Mouse (Mus musculus) liver, embryonic 15.5 days (tissue): Measurements from ENCODE around the gene Slc25a11. TPM values are rescaled to one million over a fixed set of nuclear protein-coding genes. Genes with fewer than 3 reads are reported as not detected.

Experiments used
- ATAC-seq: fragments of 200-750 bp; cut with Nextera tagmentation; 2 replicates; pipeline ENCODE4 v1.8.0; 2017; ENCODE audit warnings: moderate number of reproducible peaks, mild to moderate bottlenecking, moderate library complexity; ENCODE audit not compliant: insufficient read depth
- H3K27ac ChIP-seq: fragments of 300-500 bp; sonication (generic); replicated peaks from 2 replicates; pipeline ENCODE4 v1.5.1; 2015; ENCODE audit warnings: mild to moderate bottlenecking, inconsistent platforms
- H3K27me3 ChIP-seq: fragments of 300-500 bp; sonication (generic); 2 replicates; pipeline ENCODE4 v1.6.1; 2015; ENCODE audit warnings: mild to moderate bottlenecking, inconsistent platforms
- H3K36me3 ChIP-seq: fragments of 300-500 bp; sonication (generic); replicated peaks from 2 replicates; pipeline ENCODE4 v1.6.1; 2015; ENCODE audit warnings: moderate library complexity, mild to moderate bottlenecking, inconsistent platforms
- H3K4me1 ChIP-seq: fragments of 300-500 bp; sonication (generic); replicated peaks from 2 replicates; pipeline ENCODE4 v1.6.1; 2015; ENCODE audit warnings: inconsistent platforms
- H3K4me2 ChIP-seq: fragments of 300-500 bp; sonication (generic); 2 replicates; pipeline ENCODE4 v1.6.1; 2015; ENCODE audit warnings: moderate library complexity, mild to moderate bottlenecking, inconsistent platforms
- H3K4me3 ChIP-seq: fragments of 300-500 bp; sonication (generic); replicated peaks from 2 replicates; pipeline ENCODE4 v1.5.1; 2015; ENCODE audit warnings: mild to moderate bottlenecking, inconsistent platforms
- H3K9ac ChIP-seq: fragments of 300-500 bp; sonication (generic); 2 replicates; pipeline ENCODE4 v1.6.1; 2015; ENCODE audit warnings: moderate library complexity, mild to moderate bottlenecking, inconsistent platforms
- H3K9me3 ChIP-seq: fragments of 300-500 bp; sonication (generic); replicated peaks from 2 replicates; pipeline ENCODE4 v1.6.1; 2016; ENCODE audit warnings: inconsistent platforms
- WGBS: fragments of 180-500 bp; shearing (Covaris S2); methylation state at CpG from one replicate; pipeline ENCODE4 v1.1.7; 2015; ENCODE audit warnings: mixed read lengths; ENCODE audit not compliant: insufficient replicate concordance; 5-methylcytosine and 5-hydroxymethylcytosine counted together
- polyA plus RNA-seq: library from polyadenylated mRNA; unstranded; fragments of >200 nt; fragmentation: Nextera tagmentation; extraction: Ambion mirVana; gene quantifications from 2 replicates; pipeline ENCODE4 v1.2.1, GENCODE M21; 2015

Gene Slc25a11
- 70.3 and 79.4 TPM in 2 replicates for polyA plus RNA-seq

DNA sequence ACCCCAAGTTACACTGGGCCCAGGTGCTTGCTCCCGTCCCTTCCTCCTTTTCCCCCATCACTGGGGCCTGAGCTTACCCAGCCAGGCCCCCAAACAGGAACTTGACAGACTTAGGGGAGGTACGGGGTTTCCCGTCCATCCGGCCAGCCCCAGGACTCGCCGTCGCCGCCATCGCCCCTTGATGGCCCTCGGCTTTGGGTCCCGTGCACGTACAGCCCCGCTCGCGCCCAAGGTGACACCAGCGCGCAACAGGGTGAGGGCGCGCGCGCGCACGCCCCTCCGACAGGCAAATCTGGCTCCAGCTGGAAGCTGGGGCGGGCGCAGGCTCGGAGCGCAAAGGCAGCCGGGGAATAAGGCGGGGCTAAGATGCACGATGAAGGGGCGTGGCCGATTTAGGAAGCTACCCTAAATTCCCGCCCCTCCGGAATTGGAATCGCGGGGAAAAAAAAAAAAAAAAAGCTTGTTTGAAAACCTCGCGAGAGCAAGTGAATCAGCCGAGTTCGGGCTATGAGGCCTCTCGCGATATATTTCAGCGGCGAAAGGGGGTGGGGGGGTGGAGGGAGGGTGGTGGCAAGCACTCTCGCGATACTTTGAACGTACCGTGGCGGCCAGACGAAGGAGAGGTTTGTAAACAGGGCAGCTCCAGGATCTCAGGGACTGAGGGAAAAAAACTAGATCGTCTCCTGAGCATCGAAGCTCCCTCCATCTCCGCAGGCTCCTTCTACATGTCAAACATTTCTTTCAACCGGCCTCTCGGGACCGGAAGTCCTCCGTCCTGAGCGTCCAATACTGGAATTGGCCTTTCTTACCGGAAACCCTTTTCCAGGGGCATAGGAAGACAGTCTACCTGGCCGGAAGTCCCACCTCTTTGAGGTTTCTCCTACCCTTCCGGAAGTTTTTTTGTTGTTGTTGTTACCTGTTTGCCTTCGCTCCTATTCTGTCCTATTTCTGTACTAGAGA is at the start of gene Slc25a11, which contains the start of gene Rnf167:
Slc25a11 (minus strand) TSS at position 789 of the 960 bp plus-strand sequence.
Rnf167 (plus strand) TSS at position 545 of the 960 bp plus-strand sequence.
- Histone ChIP-seq H3K36me3 (peaks cover 56% of the 10 kb centered on the region), H3K27ac (peak within 1 kb of the TSS; percentile 99), H3K4me1 (peaks cover 63% of the 10 kb centered on the region), H3K4me3 (peak within 1 kb of the TSS; percentile 82), H3K27me3 (no peaks in the 10 kb centered on the region), H3K9me3 (no peaks in the 10 kb centered on the region), H3K4me2 (peak within 1 kb of the TSS; percentile 99), H3K9ac (peak within 1 kb of the TSS; percentile 91)
- peak; percentile 82 for ATAC-seq
- under 1% methylated on average over 63 of the region's 63 CpGs for WGBS

DNA sequence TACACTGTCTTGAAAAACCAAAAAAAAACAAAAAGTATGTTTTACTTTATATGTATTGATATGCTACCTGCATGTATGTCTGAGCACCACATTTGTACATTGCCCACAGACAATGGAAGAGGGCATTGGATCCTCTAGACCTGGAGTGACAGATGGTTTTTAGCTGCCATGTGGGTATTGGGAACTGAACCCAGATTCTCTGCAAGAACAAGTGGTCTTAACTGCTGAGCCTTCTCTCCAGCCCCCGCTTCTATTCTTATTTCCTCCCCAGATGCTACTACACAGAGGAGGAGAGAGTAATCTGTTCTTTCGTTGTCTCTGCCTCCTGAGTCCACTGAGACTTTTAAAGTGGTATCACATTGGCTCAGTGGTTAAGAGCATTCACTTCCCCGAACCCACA is 46.2 kb upstream of the Slc25a11 start:
- WGBS = 43% methylated on average over 3 of the region's 3 CpGs

DNA sequence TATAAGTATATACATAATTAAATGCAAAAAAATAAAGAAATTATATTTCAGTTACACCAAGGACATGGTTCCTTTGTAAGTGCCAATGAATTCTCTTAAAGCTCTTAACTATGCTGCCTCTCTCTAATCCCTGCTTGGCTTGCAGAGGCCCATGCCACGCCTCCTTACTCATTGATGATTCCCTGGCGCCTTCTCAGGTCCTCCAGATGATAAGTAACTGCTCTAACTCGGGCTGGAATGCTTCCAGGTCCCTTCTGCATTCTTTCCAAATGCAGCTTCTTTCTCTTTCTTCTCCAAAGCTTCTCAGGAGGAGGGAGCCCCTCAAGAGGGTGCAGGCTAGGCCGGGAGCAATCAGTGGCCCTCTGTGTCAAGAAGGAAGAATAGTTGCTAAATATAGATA is 42.3 kb upstream of the Slc25a11 start:
- Histone ChIP-seq H3K4me1 (peaks cover 27% of the 10 kb centered on the region), H3K9me3 (no peaks in the 10 kb centered on the region), H3K9ac (no peak overlapping the region), H3K4me2 (no peak overlapping the region), H3K27ac (no peak overlapping the region), H3K36me3 (no peaks in the 10 kb centered on the region), H3K27me3 (0 out of 2 replicates have a peak, but pooled peaks cover 13% of the 10 kb centered on the region), H3K4me3 (no peak overlapping the region)
- WGBS = 49% methylated on average over 4 of the region's 4 CpGs
- ATAC-seq = no peak

More for the DNA sequence above, 46.2 kb upstream of the Slc25a11 start:
- Histone ChIP-seq H3K4me2 (no peak overlapping the region), H3K4me3 (no peak overlapping the region), H3K36me3 (no peaks in the 10 kb centered on the region), H3K4me1 (0 out of 2 replicates have a peak, but pooled peaks cover 5% of the 10 kb centered on the region), H3K27me3 (peaks cover 35% of the 10 kb centered on the region), H3K27ac (no peak overlapping the region), H3K9ac (no peak overlapping the region), H3K9me3 (no peaks in the 10 kb centered on the region)
- ATAC-seq = no peak

DNA sequence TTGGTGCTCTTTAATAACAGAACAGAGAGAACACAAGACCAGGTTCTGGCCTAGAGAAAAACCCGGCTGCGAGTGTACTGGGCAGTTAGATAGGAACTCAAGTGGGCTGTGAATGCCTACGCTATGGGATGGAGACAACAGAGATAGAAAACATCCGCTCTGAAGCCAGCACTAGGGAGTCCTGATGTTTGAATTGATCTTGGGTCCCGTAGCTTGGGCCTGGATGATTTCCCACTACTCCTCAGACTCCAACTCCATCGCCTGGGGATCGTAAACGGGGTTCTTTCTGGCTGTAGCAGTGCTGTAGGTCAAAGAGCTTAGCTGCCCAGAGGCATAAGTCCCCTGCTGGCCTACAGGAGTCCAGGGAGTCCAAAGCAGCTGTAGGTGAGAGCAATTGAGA is 41.1 kb upstream of the Slc25a11 start:
- no peaks in the 10 kb centered on the region for H3K9me3 ChIP-seq
- 0 out of 2 replicates have a peak, but pooled peaks cover 1% of the 10 kb centered on the region for H3K36me3 ChIP-seq
- WGBS = 30% methylated on average over 8 of the region's 8 CpGs
- peak overlapping the region; percentile 76 for H3K27ac ChIP-seq
- H3K27me3 ChIP-seq = 0 out of 2 replicates have a peak, but pooled peaks cover 13% of the 10 kb centered on the region
- H3K4me1 ChIP-seq = peaks cover 27% of the 10 kb centered on the region
- H3K4me2 ChIP-seq = peak overlapping the region; percentile 89
- H3K4me3 ChIP-seq = peak overlapping the region; percentile 74
- ATAC-seq = no peak
- peak overlapping the region; percentile 76; the same call in 1 of the 2 replicates for H3K9ac ChIP-seq

DNA sequence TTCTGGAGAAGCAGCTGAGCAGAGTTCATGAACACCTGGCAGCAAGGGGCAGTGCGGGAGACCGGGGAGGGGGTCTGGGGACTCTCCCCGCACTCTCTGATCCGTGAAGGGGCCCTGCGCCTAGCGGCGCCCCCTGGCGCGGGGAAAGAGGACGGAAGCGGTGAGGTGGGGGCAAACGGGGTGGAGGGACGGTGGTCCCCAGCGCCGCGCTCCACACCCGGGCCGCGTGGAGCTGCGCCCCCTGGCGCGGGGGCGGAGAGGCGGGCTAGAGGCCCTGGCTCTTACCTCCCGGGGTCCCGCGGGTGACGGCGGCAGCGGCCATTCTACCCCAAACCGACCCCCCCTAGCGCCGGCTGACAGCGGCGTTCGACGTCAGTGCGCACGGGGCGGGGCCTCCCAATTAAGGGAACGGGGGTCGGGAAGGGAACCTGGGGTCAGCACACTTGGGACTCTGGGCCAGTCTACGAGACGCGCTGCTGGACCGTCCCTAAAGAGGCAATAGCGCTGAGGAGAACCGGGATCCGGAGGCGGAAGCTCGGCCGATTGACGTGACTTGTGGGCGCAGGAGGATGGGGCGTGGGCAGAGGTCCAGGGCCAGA is 40.4 kb upstream of the Slc25a11 start, which contains the start of gene Camta2:
Camta2 (minus strand) TSS at position 505 of the 599 bp plus-strand sequence.
- under 1% methylated on average over 55 of the region's 55 CpGs for WGBS
- ATAC-seq = peak; percentile 62
- Histone ChIP-seq H3K4me3 (peak within 1 kb of the TSS; percentile 74), H3K27me3 (0 out of 2 replicates have a peak, but pooled peaks cover 12% of the 10 kb centered on the region), H3K36me3 (peaks cover 8% of the 10 kb centered on the region), H3K27ac (peak within 1 kb of the TSS; percentile 76), H3K9ac (peak within 1 kb of the TSS; percentile 76), H3K9me3 (no peaks in the 10 kb centered on the region), H3K4me2 (peak within 1 kb of the TSS; percentile 89), H3K4me1 (peaks cover 29% of the 10 kb centered on the region)

DNA sequence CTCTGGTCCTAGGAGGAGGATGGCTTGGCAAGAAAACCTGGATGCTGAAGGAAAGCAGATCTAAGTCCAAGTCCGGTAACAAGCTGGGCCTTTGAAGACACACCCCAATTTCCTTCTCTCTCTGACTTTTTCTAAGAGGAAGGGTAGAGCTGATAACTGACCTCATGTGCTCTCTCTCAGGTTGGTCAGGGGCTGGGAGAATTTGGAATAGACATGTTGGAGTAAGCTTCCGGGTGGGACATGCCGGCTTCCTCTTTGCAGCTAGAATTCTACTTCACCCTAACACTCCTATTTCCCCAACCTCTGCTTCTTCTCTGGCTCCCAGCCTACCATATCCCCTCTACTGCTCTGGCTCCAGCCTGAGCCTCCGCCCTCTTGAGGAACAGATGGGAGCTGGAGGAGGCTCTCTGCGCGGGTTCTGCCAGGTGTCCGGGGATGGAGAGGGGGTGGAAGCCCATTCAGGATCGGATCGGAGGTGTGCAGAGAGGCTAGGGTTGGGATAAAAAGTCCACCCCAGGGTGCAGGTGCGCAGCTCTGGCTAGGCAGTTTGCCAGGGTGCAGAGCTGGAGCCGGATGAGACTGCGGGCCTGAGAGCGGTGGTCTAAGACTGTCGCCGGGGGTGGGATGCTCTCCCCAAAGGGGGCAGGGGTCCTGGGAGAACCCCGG is 39.8 kb upstream of the Slc25a11 start:
- peak overlapping the region; percentile 74 for H3K4me3 ChIP-seq
- H3K4me2 ChIP-seq = peak overlapping the region; percentile 89
- H3K4me1 ChIP-seq = peaks cover 36% of the 10 kb centered on the region
- H3K27me3 ChIP-seq = 0 out of 2 replicates have a peak, but pooled peaks cover 7% of the 10 kb centered on the region
- no peak for ATAC-seq
- no peaks in the 10 kb centered on the region for H3K9me3 ChIP-seq
- peaks cover 10% of the 10 kb centered on the region for H3K36me3 ChIP-seq
- WGBS = 1% methylated on average over 16 of the region's 16 CpGs
- peak overlapping the region; percentile 76 for H3K27ac ChIP-seq
- H3K9ac ChIP-seq = peak overlapping the region; percentile 76

DNA sequence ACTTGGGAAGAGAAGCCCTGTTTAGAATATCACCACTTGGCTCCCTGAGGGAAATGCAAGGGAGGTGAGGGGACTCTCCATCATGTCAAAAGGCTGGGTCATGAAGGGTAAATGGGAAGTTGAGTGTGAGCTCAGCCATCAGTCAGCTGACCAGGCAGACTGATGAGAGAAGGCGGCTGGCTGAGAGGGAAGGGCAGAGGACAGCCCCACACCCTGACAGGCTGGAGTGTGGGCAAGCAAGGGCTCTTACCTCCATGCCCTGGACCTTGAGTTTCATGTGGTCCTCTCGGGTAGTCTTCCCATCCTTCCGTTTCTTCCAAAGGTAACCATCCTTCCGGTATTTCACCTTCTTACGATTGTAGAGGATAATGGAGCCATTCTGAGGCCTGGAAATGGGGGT is 36.4 kb upstream of the Slc25a11 start:
- H3K36me3 ChIP-seq = peaks cover 19% of the 10 kb centered on the region
- no peak overlapping the region for H3K4me3 ChIP-seq
- H3K27me3 ChIP-seq = no peaks in the 10 kb centered on the region
- no peak overlapping the region for H3K9ac ChIP-seq
- ATAC-seq = no peak
- no peak overlapping the region for H3K27ac ChIP-seq
- no peaks in the 10 kb centered on the region for H3K9me3 ChIP-seq
- no peak overlapping the region for H3K4me2 ChIP-seq
- 62% methylated on average over 5 of the region's 5 CpGs for WGBS
- H3K4me1 ChIP-seq = peaks cover 47% of the 10 kb centered on the region

DNA sequence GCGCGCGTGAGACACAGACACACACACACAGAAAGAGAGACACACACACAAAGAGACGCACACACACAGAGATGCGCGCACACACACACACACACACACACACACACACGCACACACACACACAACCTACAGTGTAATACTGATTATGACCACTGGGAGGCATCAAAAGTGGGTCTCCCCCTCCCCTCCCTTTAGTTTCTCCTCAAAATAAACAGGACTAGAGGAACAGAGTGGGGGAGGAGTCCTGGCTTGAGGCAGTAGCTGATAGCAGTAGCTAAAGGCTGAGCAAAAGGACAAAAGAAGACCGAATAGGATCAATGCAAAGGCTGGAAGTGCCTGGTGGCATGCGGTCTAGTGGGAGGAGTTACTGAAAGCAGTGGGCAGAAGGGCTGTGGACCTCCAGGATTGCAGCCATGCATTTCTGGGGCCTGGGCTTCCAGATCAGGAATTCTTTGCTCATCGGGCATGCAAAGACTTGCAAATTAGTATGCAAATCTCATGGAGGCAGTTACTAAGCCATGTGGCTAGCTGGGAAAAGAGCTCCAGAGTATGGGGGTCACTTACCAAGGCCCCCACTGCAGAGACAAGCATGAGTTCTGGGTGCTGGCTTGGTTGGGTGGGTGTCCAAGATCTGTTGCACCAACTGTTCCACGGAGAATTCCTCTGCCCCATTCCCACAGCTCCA is 34.8 kb upstream of the Slc25a11 start:
- peaks cover 19% of the 10 kb centered on the region for H3K36me3 ChIP-seq
- WGBS = 54% methylated on average over 11 of the region's 11 CpGs
- no peaks in the 10 kb centered on the region for H3K27me3 ChIP-seq
- H3K27ac ChIP-seq = no peak overlapping the region
- ATAC-seq = no peak
- no peak overlapping the region for H3K9ac ChIP-seq
- H3K4me1 ChIP-seq = peaks cover 34% of the 10 kb centered on the region
- H3K4me2 ChIP-seq = no peak overlapping the region
- no peak overlapping the region for H3K4me3 ChIP-seq
- no peaks in the 10 kb centered on the region for H3K9me3 ChIP-seq

DNA sequence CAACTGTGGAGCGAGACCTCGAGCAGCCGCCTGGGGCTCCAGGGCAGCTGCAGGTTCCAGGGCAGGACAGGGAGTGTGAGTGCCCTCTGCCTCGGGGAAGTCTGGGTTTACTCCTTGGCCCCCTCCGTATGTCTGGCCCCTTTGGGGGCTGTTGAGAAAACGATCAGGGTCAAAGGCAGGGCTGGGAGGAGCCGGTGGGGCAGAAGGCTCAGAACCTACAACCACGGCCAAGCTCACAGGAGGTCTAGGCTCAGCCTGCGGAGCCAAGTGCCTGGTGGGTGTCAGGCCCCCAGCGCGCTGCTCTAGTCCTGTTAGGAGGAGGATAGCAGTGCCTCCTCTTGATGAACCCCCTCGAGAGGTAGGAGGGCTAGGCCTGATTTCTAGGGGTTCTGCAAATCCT is 33.9 kb upstream of the Slc25a11 start:
- H3K4me1 ChIP-seq = peaks cover 26% of the 10 kb centered on the region
- ATAC-seq = no peak
- no peaks in the 10 kb centered on the region for H3K9me3 ChIP-seq
- H3K9ac ChIP-seq = no peak overlapping the region
- no peak overlapping the region for H3K27ac ChIP-seq
- H3K4me2 ChIP-seq = no peak overlapping the region
- WGBS = 75% methylated on average over 12 of the region's 12 CpGs
- no peaks in the 10 kb centered on the region for H3K27me3 ChIP-seq
- H3K36me3 ChIP-seq = peaks cover 27% of the 10 kb centered on the region
- H3K4me3 ChIP-seq = no peak overlapping the region

DNA sequence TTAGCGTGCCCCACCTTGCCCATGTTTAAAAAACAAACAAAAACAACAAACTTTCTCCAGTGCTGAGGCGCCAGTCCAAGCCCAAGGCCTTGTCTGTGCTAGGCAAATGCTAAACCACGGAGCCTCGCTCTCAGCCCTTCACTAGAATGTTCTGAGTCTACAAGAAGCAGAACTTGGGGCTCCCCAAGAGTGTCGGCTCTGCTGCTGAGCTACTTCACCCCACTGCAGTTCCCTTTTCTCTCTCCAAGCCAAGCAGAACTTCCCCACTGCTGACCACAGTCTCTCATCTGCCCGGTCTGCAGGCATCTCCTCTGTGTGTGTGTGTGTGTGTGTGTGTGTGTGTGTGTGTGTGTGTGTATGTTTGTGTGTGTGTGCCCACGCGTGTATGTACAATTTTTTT is 32.6 kb upstream of the Slc25a11 start:
- peaks cover 26% of the 10 kb centered on the region for H3K4me1 ChIP-seq
- no peak overlapping the region for H3K9ac ChIP-seq
- no peaks in the 10 kb centered on the region for H3K27me3 ChIP-seq
- H3K36me3 ChIP-seq = peaks cover 30% of the 10 kb centered on the region
- no peaks in the 10 kb centered on the region for H3K9me3 ChIP-seq
- H3K4me3 ChIP-seq = no peak overlapping the region
- 35% methylated on average over 8 of the region's 8 CpGs for WGBS
- no peak for ATAC-seq
- H3K27ac ChIP-seq = peak overlapping the region; percentile 14; the same call in 1 of the 2 replicates
- no peak overlapping the region for H3K4me2 ChIP-seq
